Mouse (Mus musculus) E14TG2a.4 (cell line): ENCODE results near the gene Zfp72.

Source experiments
- CTCF ChIP-seq: conservative IDR thresholded peaks from 2 replicates; pipeline ENCODE4 v1.5.1; 2014; ENCODE audit warnings: low read length
- NANOG ChIP-seq: IDR thresholded peaks from 2 replicates; pipeline ENCODE4 v1.6.1; 2014; ENCODE audit warnings: borderline replicate concordance, low read length, mixed read lengths
- POU5F1 ChIP-seq: IDR thresholded peaks from 2 replicates; pipeline ENCODE4 v1.6.1; 2014; ENCODE audit warnings: low read length, borderline replicate concordance

DNA sequence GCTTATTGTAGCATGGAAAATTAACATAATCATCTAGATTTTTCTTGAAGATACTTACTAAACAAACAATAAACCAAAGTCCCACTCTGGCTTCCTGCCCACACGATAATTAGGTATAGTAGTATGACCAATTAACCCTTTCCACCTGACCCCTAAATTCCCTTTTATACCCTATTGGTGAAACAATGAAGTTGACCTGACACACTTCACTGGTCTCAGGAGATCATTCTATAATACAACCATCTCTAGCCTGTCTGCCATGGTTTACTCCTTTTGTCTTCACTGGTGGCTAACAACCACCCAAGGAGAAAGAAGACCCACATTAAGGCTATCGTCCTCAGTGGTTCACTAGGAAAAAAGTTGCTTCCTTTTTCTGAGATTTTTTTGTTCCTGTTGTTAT, 520 bp upstream of the Zfp72 start:
- TF ChIP-seq CTCF (no peak), NANOG (no peak), POU5F1 (no peak)
